Mouse (Mus musculus): ENCODE measurements at regions not wholly inside any gene's neighbourhood (a gene's known extent, or its start where the extent isn't known, plus 50 kb on each side); places are given as distances from the start of the nearest gene placed in this dataset.

DNA sequence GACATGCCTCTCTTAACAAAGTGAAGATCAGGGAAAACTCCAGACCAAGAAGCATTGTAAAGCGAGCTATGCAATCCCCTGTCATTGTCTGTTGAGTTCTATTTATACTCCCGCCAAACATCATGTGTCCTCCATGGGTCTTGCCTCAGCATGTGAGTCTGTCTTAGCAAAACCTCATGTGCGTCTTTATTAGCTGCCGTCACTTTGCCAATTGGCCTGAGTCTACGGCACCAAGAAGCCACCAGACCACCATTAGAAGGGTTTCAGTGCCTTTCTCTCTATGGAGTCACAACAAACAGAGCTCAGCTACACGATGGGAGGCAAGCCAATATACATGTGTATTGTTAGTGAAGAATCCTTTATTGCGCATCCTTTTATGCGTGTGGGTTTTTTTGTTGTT, 658.6 kb upstream of the Kdm8 start:
- WGBS, result 90% methylated on average over 8 of the region's 8 CpGs
- H3K27me3 ChIP-seq (ENCODE audit: poor library complexity, severe bottlenecking), result no peaks in the 10 kb centered on the region
- no peak overlapping the region for H3K27ac ChIP-seq
- DNase-seq (ENCODE audit: extremely low spot score, low spot score), result no peak
- H3K36me3 ChIP-seq (replicated peaks), result no peaks in the 10 kb centered on the region
- no peaks in the 10 kb centered on the region for H3K4me1 ChIP-seq
- H3K4me3 ChIP-seq, result no peak overlapping the region
- no peaks in the 10 kb centered on the region; the same call in 1 of the 2 replicates for H3K9me3 ChIP-seq

DNA sequence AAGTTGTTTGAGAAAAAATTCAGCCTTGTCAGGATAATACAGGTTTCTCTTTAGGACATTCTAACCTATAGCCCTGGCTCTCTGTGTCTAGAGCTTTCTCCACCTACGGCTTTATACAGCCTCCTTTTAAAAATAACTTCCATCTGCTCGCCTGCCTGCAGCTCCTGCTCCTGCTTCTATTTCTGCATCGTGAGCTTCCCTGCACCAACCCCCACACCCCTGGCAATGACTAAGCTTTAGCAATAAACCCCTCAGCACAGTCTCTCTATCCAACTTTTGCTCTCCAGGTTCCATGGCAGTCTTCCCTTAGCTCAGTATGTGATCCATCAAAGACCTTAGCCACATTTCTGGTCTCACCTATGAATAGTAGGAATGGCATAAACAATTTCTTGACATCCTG, 655.7 kb upstream of the Kdm8 start:
- Histone ChIP-seq H3K27me3 (ENCODE audit: poor library complexity, severe bottlenecking) (no peaks in the 10 kb centered on the region), H3K36me3 (replicated peaks) (no peaks in the 10 kb centered on the region), H3K9me3 (no peaks in the 10 kb centered on the region; the same call in 1 of the 2 replicates), H3K4me3 (no peak overlapping the region), H3K27ac (no peak overlapping the region), H3K4me1 (no peaks in the 10 kb centered on the region)
- DNase-seq (ENCODE audit: extremely low spot score, low spot score), result no peak
- WGBS, result 88% methylated on average over 3 of the region's 3 CpGs

DNA sequence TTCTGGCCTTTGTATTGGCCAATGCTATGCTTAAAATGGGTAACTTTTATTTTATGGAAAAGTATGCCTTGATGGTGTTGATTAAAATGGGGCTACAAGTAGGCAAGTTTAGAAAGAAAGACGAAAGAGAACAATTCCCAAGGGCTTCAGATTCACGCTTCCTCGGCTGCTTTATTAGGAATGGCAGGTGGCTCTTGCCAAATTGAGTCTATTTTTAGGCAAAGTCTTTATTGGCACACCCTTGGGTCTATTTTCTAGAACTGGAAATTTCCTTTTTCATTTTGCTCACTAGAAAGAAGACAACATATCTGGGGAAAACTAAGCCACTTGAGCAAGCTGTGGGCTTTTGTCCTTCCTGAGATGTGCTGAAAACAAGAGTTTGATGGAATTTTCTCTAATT, 641.4 kb upstream of the Kdm8 start:
- 84% methylated on average over 3 of the region's 3 CpGs for WGBS
- DNase-seq (ENCODE audit: extremely low spot score, low spot score), result no peak
- H3K27ac ChIP-seq, result no peak overlapping the region
- H3K4me3 ChIP-seq, result no peak overlapping the region
- H3K9me3 ChIP-seq, result 0 out of 2 replicates have a peak, but pooled peaks cover 2% of the 10 kb centered on the region
- H3K36me3 ChIP-seq (replicated peaks), result no peaks in the 10 kb centered on the region
- H3K4me1 ChIP-seq, result no peaks in the 10 kb centered on the region
- no peaks in the 10 kb centered on the region for H3K27me3 ChIP-seq (ENCODE audit: poor library complexity, severe bottlenecking)

DNA sequence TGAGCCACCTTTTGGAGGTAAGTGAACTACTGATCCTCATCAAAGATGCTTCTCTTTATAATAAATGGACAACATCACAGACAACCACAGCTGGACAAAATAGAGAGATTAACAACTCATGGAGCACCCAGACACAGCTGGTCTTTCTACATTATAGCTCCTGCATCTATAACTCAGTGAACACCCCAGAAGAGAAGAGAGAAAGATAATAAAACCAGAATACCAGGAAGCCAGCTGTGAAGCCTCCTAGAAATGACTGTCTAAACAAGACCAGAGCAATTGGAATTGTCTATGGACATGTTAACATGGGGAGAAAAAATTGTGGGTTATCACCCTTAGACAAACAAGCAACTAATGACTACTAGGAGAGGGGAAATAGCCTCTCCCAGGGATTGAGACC, 609.8 kb upstream of the Kdm8 start:
- H3K9me3 ChIP-seq, result no peaks in the 10 kb centered on the region
- no peak for DNase-seq (ENCODE audit: extremely low spot score, low spot score)
- H3K27me3 ChIP-seq (ENCODE audit: poor library complexity, severe bottlenecking), result no peaks in the 10 kb centered on the region
- no peaks in the 10 kb centered on the region for H3K36me3 ChIP-seq (replicated peaks)
- H3K4me3 ChIP-seq, result no peak overlapping the region
- no peak overlapping the region for H3K27ac ChIP-seq
- no peaks in the 10 kb centered on the region for H3K4me1 ChIP-seq

DNA sequence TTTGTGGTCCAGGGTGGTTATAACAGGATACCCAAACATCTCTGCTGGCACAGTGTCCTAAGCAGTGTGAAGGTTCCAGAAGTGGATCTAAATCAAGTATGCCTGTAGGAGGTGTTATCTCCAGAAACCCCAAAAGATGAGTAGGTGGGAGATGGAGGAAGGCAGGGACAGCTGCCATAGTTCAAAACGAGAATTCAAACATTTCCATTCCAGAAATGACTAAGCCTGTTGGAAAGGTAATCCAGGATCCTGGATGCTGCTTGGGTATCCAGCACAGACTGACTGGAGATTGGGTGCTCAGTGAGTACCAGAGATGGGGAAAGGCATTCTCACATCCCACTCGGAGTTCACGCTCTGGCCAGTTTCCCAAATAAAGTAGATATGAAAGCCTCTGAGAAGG, 607.9 kb upstream of the Kdm8 start:
- Histone ChIP-seq H3K4me3 (no peak overlapping the region), H3K27me3 (ENCODE audit: poor library complexity, severe bottlenecking) (no peaks in the 10 kb centered on the region), H3K4me1 (no peaks in the 10 kb centered on the region), H3K36me3 (replicated peaks) (no peaks in the 10 kb centered on the region), H3K27ac (no peak overlapping the region), H3K9me3 (no peaks in the 10 kb centered on the region)
- no peak for DNase-seq (ENCODE audit: extremely low spot score, low spot score)
- 90% methylated on average over 3 of the region's 3 CpGs for WGBS

DNA sequence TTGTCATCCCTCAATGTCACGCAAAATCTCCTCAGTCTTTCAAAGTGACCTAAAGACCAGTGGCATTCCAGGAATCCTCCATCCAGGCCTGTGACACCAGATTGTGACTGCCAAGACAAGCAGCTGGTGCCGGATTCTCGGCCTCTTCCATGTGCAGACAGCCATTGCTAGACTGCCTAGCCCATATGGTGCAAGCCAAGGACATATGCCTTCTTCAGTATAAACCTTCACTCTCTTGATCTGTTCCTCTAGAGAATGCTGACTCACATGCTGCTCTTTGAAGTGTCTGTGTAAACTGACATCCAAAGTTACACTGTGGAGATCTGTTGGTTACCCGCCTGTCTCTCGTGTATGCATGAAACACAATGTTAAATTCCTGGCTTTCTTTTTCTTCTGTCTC, 589.4 kb upstream of the Kdm8 start:
- Histone ChIP-seq H3K9me3 (no peaks in the 10 kb centered on the region), H3K27me3 (ENCODE audit: poor library complexity, severe bottlenecking) (no peaks in the 10 kb centered on the region), H3K4me3 (no peak overlapping the region), H3K4me1 (no peaks in the 10 kb centered on the region), H3K27ac (no peak overlapping the region), H3K36me3 (replicated peaks) (no peaks in the 10 kb centered on the region)
- DNase-seq (ENCODE audit: extremely low spot score, low spot score), result no peak
- WGBS, result 82% methylated on average over 5 of the region's 5 CpGs

DNA sequence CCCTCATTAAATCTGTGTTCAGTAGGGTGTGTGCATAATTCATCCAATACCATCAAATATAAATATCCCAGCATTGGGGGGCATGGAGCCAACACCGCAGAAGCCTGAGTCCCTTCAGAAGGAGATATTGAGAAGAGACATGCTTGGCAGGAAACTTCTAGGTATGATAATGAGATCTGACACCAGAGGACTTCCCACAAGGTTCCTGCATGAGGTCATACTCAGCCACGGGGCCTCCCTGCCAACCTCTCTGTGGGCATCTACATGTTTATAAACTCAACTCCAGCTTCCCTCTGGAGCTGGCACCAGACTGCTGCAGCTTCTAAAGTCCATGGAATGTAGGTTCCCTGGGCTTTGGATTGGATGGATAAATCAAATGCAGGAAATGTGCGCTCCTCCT, 587.4 kb upstream of the Kdm8 start:
- peaks cover 2% of the 10 kb centered on the region; the same call in 1 of the 2 replicates for H3K9me3 ChIP-seq
- no peak overlapping the region for H3K4me3 ChIP-seq
- no peaks in the 10 kb centered on the region for H3K4me1 ChIP-seq
- WGBS, result 91% methylated on average over 3 of the region's 3 CpGs
- DNase-seq (ENCODE audit: extremely low spot score, low spot score), result no peak
- no peak overlapping the region for H3K27ac ChIP-seq
- H3K27me3 ChIP-seq (ENCODE audit: poor library complexity, severe bottlenecking), result no peaks in the 10 kb centered on the region
- no peaks in the 10 kb centered on the region for H3K36me3 ChIP-seq (replicated peaks)

DNA sequence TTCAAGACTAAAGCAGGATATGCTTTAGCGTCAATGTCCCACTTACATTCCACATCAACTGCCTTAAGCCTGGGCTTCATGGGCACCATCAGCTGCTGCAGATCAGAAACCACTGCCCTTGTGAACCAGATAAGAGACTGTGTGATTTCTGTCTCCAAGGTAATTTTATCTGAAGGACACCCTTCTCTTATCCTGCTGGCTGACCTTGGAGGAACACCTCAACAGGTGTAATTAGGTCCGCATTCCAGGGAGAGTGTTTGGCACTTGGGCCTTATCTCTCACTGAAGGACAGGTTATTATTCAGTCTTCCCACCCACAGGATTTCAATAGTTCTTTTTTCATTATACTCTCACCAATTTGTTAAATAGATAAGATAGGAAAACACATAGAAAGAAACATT, 583.1 kb upstream of the Kdm8 start:
- H3K27ac ChIP-seq, result no peak overlapping the region
- no peaks in the 10 kb centered on the region for H3K36me3 ChIP-seq (replicated peaks)
- DNase-seq (ENCODE audit: extremely low spot score, low spot score), result no peak
- 93% methylated on average over 2 of the region's 2 CpGs for WGBS
- H3K9me3 ChIP-seq, result peaks cover 9% of the 10 kb centered on the region; the same call in 1 of the 2 replicates
- H3K4me3 ChIP-seq, result no peak overlapping the region
- no peaks in the 10 kb centered on the region for H3K27me3 ChIP-seq (ENCODE audit: poor library complexity, severe bottlenecking)
- H3K4me1 ChIP-seq, result no peaks in the 10 kb centered on the region

DNA sequence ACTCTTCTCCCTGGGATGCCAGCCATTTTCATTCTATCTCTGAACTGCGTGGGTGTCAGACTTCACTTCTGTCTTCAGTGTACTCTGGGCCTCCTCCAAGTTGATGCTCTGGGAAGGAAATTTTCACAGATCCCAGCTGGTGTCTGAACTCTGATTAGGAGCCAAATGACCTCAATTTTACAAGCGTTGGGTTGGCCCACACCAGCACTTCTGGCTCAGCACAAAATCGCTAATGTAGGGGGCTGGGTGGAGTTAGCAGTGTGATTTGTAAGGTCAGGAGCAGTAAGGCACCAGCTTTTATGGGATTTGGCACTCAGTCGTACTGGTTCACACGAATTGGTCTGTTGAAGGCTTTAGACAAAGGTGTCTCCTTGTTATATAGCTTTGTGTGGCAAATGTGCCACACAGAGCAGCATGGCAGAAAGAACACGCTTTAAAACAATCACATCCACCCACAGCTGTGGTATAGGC, 576.3 kb upstream of the Kdm8 start:
- Histone ChIP-seq H3K36me3 (replicated peaks) (no peaks in the 10 kb centered on the region), H3K27me3 (ENCODE audit: poor library complexity, severe bottlenecking) (no peaks in the 10 kb centered on the region), H3K27ac (no peak overlapping the region), H3K4me3 (no peak overlapping the region), H3K9me3 (no peaks in the 10 kb centered on the region), H3K4me1 (no peaks in the 10 kb centered on the region)
- 76% methylated on average over 6 of the region's 6 CpGs for WGBS
- no peak for DNase-seq (ENCODE audit: extremely low spot score, low spot score)

DNA sequence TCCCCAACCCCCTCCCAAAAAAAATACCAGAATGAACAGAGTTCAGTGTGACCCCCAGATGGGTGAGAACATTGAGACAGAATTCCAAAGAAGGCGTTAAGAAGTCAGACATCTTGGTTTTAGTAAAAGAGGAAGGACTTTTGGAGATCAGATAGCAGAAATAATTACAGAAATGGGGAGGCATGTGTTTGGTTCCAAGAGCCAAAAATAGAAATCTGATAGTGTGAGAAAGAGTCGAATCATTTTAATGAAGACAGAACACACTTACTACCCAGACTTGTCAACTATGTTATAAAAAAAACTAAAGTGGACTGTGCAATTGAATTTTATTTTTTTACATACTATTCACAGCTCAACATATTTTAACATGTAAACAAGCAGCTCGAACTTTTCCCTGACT, 575.9 kb upstream of the Kdm8 start:
- Histone ChIP-seq H3K9me3 (no peaks in the 10 kb centered on the region), H3K36me3 (replicated peaks) (no peaks in the 10 kb centered on the region), H3K27ac (no peak overlapping the region), H3K4me1 (no peaks in the 10 kb centered on the region), H3K4me3 (no peak overlapping the region), H3K27me3 (ENCODE audit: poor library complexity, severe bottlenecking) (no peaks in the 10 kb centered on the region)
- 88% methylated on average over 3 of the region's 3 CpGs for WGBS
- DNase-seq (ENCODE audit: extremely low spot score, low spot score), result no peak

DNA sequence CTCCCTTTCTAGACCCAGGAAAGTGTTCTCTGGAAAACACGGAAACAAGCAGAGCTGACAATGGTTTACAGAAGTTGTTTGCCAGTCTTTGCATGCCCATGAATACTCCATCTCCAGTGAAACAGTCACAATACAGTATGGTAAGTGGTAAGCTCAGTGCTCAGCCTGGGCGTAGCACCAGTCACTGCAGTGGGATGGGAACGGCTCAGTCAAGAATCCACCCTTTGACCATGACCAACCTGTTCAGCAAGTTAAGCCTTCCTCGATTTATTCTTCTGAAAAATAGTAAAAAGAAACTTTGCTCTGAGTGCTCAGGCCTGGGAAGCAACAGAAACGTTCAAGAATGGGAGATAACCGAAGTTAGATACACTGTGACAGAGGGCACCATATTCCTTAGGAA, 563.7 kb upstream of the Kdm8 start:
- no peak overlapping the region for H3K4me3 ChIP-seq
- no peaks in the 10 kb centered on the region for H3K27me3 ChIP-seq (ENCODE audit: poor library complexity, severe bottlenecking)
- WGBS, result 92% methylated on average over 6 of the region's 6 CpGs
- H3K9me3 ChIP-seq, result no peaks in the 10 kb centered on the region
- no peak for DNase-seq (ENCODE audit: extremely low spot score, low spot score)
- H3K4me1 ChIP-seq, result no peaks in the 10 kb centered on the region
- no peaks in the 10 kb centered on the region for H3K36me3 ChIP-seq (replicated peaks)
- no peak overlapping the region for H3K27ac ChIP-seq

DNA sequence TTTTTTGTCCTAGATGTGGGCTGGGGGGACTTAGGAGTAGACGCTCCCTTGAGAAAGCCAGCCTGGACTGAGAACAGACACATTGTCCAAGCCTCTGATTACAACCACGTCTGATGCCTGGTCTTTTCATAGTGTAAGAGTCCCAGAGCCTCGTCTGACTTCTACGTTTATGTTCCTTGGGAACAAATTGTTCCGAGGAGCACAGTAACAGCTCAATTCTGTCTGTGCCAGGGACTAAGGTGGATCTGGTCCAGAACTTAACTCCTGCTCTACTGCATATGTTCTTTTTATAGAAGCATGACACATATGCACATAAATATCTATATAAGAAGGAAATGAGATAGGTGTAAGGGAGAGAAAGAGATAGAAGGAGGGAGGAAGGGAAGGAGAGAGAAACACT, 537.2 kb upstream of the Kdm8 start:
- Histone ChIP-seq H3K4me1 (peaks cover 32% of the 10 kb centered on the region), H3K27ac (peak overlapping the region; percentile 68; the same call in 1 of the 2 replicates), H3K27me3 (ENCODE audit: poor library complexity, severe bottlenecking) (no peaks in the 10 kb centered on the region), H3K4me3 (no peak overlapping the region), H3K36me3 (replicated peaks) (no peaks in the 10 kb centered on the region), H3K9me3 (no peaks in the 10 kb centered on the region; the same call in 1 of the 2 replicates)
- DNase-seq (ENCODE audit: extremely low spot score, low spot score), result no peak
- whole genome bisulfite sequencing, result 68% methylated on average over 5 of the region's 5 CpGs

DNA sequence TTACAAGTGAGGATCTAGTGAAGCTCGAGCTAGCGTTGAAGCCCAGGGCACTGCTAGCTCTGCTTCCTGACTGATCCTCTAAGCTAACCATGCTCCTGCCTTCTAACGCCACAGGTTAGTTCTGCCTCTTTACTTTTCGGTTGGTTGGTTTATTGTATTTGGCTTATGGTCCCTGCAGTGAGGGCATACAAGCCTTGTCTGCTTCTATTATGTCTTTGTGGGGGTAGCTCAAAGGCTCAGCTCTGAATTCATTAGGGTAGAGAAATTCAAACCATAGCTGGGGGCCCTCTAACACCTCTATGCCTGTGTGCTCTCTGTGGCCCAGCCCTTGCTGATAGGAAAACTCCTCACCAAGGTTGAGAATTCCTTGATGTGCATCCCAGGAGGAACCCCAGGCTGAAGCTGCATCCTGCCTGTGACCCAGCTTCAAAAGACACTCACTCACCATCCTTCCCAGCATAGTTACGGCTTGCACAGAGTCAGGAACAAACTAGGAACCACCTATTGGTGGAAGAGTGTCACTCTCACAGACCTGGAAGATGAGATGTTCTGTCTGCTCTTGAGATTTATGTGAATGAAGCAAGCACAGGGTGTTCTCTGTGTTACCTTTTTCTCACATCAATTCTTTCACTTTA, 536.7 kb upstream of the Kdm8 start:
- Histone ChIP-seq H3K4me1 (peaks cover 32% of the 10 kb centered on the region), H3K27ac (peak overlapping the region; percentile 68), H3K9me3 (no peaks in the 10 kb centered on the region; the same call in 1 of the 2 replicates), H3K4me3 (no peak overlapping the region), H3K27me3 (ENCODE audit: poor library complexity, severe bottlenecking) (no peaks in the 10 kb centered on the region), H3K36me3 (replicated peaks) (no peaks in the 10 kb centered on the region)
- DNase-seq (ENCODE audit: extremely low spot score, low spot score), result no peak
- 58% methylated on average over 5 of the region's 5 CpGs for WGBS

DNA sequence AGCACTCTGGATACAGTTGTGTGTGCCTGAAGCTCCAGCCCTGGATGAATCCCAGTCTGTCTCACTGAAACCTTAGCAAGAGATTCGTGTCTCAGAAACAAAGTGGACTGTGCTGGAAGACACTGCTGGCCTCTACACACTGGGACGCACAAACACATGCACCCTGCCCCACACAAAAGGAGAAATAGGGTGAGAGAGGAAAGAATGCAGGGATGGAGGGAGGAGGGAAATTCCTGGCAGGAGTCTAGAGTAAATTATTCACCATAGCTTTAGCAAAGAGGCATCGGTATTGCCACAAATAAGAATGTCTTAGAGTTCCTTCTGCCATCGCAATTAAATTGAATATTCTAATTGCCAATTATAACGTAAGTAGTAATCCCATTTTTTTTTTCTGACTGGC, 530.4 kb upstream of the Kdm8 start:
- Histone ChIP-seq H3K9me3 (no peaks in the 10 kb centered on the region; the same call in 1 of the 2 replicates), H3K4me1 (peaks cover 26% of the 10 kb centered on the region), H3K27me3 (ENCODE audit: poor library complexity, severe bottlenecking) (no peaks in the 10 kb centered on the region), H3K36me3 (replicated peaks) (no peaks in the 10 kb centered on the region), H3K4me3 (no peak overlapping the region), H3K27ac (0 out of 2 replicates have a peak overlapping the region, but pooled peaks have one; percentile 30)
- no peak for DNase-seq (ENCODE audit: extremely low spot score, low spot score)
- 84% methylated on average over 5 of the region's 5 CpGs for WGBS
